Mouse (Mus musculus) heart, adult 18-20 months (tissue): ENCODE measurements around the gene Rabgap1l. TPM values are rescaled to one million over a fixed set of nuclear protein-coding genes. Genes with fewer than 3 reads are reported as not detected.

Experiments used
- DNase-seq, 2 experiments: peaks; one replicate each; pipeline ENCODE4 v3.0.0; 2021 to 2022; ENCODE audit warnings: mixed read lengths in 1 of 2
- total RNA-seq, 2 experiments: library from RNA; stranded (reverse); gene quantifications; 2 replicates each; pipeline ENCODE4 v1.2.3; 2021

Rabgap1l gene
- total RNA-seq, 2 experiments from 2014 or later, result 66.6 to 73.2 TPM

DNA sequence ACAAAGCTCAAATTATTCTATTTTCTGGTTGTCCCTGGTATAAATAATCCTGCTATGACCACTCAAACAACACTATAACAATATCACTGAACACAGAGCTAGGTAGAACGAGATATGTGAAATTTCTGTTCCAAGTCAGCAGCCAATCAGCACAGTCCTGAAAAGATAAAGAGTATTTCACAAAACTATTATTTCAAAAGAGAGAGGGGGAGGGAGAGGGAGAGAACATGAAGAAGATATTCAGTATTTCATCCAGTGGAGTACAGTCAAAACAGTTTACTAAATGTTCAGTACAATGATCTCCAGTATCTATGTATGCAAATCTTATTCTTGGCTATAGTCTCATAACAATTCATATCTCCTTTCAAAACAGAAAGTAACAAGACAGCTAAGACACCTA lies 5.1 kb downstream of the Rabgap1l start:
- DNase-seq, result no peak

- no peak for DNase-seq
These were observed 5.8 kb downstream of the Rabgap1l start for GRCm38 (mm10) chr1:160787164-160787563.

DNA sequence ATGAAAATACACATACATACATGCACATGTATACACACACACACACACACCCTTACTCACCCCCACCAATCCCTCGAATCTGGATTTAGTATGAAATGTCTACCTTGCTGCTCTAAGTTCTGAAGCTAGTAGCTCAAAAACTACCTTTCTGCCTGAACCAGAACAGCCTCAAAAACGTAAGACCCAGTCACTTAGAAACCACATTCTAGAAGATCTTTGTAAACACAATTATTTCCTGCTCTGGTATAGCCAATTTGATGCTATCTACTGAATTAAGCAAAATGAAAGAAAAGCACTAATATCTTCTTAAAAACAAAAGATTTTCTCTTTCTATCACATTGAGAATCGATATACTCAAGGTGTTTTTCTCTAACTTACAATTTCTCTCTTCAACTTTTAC lies 6.4 kb downstream of the Rabgap1l start:
- DNase-seq, result no peak

DNA sequence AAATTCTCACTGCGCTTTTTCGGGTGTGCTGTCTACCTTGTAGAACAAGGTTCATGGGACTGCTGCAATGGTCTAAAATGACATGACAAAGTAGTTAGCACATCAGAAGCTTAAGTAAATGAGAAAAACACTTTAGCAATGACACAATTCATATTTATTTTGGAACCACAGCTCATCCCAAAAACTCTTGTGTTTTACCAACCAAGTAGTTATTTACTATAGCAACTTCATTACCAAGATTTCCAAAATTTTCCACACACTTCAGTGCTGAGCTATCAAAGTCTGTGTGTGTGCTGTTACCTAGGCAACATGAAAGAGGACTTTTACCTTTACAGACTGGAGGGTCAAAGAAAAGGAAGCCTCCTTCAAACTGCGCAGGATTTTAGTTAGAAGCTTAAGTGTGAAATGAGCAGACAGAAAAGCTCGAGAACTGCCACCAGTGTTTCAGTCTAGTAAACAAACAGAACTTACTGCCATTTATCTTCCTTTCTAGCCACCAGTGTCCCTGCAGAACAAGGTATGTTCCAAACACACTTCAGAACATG lies 7.3 kb downstream of the Rabgap1l start:
- no peak for DNase-seq

DNA sequence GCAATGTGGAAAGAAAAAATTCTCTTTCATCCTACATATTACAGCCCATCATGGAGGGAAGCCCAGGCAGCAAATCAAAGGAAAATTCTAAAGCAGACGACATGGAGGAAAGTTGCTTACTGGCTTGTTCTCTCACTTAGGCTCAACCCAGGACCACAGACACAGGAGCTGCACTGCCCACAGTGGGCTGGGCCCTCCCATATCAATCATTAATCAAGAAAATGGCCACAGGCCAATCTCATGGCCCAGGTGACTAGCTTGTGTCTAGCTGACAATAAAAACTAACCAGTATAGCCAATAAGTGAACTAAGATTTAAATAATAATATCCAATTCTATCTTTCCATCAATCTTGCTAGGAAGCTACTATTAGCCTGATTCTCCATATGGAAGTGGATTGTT lies 8.9 kb downstream of the Rabgap1l start:
- no peak for DNase-seq

GRCm38 (mm10) chr1:160774166-160774565 lies 18.8 kb downstream of the Rabgap1l start:
- no peak for DNase-seq

DNA sequence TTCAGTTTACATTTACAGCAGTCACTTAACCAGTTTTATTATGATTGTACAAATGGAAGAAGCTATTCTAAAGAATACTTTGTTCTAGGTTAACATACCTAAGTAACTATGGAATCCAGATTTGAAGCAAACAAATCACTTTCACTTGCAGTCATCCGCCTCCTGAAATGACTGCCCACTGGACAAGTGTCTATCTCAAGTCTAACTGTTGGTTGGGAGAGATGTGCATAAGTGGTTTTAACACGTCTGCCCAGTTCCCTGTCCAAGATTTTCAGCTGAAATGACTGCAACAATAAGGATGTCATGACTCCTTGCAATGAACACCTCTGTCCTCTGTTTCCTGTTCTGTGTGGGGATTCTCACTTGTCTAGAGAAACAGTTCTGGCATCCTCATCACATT lies 27.4 kb downstream of the Rabgap1l start:
- DNase-seq, result no peak

GRCm38 (mm10) chr1:160758243-160758642 lies 34.8 kb downstream of the Rabgap1l start:
- peak; percentile 48 to 73 for DNase-seq

DNA sequence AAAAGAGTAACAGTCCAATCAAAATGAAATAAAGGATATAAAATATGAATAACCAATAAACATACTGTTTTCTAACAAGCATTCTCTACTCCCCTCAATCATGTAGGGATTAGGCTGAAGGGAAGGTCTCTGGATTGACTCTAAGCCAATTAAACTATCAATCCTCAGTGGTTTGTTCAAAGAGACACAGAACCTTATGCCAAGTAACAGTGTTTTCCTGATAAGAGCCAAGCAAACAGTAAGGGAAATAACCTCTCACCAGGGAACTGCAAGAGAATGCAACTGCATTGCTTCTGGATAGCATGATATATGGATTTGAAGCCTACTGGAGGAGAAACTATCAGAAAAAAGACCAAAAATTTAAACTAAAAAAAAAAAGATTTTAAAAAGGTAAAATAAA lies 37.7 kb downstream of the Rabgap1l start:
- DNase-seq, result no peak

DNA sequence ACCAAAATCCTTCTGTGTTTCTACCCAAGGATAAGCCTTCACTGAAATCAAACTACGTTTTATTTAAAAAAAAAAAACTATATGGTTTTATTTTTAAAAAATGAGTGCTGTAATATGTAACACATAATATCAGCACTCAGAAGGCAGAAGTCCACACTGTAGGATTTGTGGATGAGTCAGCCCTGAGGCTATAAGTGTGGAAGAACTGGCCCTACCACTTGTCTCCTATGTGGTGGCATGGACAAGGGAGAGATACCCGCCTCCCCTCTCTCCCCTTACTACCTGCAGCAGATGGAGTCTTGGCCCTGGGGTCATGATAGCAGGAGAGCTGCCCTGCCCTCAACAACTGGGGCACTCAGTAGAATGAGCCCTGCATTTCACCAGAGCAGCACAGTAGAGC lies 42.4 kb downstream of the Rabgap1l start:
- DNase-seq, result no peak

GRCm38 (mm10) chr1:160746786-160747185 lies 46.2 kb downstream of the Rabgap1l start:
- DNase-seq, result peak; percentile 33 to 39

DNA sequence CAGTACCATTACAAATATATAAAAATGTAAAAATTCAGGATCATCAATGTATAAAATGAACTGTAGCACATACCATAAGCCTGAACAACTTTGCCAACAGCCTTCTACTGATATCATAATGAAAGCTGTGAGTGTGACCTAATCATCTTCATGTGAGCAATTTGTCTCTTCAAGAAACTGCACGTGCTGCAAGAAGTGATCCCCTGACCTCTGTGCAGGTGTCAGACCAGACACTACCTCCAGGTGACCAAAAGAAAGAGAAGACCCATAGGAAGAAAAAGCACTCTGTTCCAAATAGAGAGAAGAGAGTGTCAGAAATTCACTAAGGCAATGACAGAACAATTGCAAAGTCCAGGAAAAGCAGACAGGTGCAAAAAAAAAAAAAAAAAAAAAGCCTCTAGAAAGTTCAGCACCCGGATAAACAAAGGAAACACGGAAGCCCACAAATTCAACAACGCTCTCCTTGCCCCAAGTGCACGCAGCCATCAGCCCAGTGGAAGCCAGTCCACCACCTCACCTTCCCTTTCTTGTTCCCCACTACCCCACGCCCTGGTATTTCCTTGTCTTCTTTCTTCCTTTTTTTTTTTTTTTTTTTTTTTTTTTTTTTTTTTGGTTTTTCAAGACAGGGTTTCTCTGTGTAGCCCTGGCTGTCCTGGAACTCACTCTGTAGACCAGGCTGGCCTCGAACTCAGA lies 47.6 kb downstream of the Rabgap1l start:
- DNase-seq, result no peak

DNA sequence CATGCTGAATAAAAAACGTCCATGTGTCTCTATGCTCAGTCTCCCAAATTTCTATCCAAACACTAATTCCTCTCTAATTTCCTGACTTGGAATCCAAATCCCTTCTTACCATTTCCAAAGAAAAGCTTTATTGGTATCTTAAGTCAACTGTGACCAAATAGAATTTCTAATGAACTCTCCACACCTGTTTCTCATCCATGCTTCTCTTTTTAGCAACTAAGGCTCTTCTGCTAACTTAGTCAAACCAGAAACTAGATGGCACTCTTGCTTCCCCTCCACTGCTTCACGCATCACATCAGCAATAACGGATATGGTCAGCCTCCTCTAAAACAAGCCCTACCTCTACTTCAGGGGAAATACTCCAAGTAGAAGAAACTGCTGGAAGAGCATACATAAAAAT lies 49.0 kb downstream of the Rabgap1l start:
- DNase-seq, result no peak

DNA sequence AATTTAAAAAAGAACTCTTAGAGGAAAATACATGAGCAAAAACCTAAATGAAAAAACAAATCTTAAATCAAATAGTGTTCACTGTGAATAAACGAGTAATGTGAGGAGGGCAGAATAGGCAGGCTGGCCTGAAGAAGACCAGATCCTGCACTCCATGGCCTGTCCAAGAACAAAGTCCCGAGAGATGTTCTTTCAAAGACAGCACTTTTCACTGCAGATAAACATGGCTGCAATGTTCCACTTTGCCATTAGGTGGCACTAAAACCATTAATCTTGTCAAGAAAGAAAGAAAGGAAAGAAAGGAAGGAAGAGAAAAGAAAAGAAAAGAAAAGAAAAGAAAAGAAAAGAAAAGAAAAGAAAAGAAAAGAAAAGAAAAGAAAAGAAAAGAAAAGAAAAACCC lies 49.8 kb downstream of the Rabgap1l start:
- DNase-seq, result peak; percentile 55 to 83

- DNase-seq, result no peak
These were observed 52.4 kb downstream of the Rabgap1l start for GRCm38 (mm10) chr1:160740650-160741049.

DNA sequence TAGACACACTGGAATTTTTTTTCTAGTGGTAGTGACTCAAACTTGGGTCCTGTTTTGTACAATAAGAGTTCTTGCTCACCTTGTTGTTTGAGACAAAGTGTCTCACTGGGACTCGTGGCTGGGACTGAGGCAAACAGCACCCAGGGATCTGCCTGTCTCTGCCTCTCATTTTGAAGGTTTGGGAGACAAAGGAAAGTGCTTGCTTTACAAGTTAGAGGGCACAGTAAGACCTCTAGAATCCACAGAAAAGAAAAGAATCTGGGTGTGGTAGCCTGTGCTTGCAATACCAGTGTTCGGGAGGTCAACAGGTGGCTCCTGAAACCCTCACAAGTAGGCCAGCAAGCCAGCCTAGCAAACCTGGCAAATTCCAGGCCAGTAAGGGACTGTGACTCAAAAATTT lies 58.3 kb downstream of the Rabgap1l start:
- no peak for DNase-seq

DNA sequence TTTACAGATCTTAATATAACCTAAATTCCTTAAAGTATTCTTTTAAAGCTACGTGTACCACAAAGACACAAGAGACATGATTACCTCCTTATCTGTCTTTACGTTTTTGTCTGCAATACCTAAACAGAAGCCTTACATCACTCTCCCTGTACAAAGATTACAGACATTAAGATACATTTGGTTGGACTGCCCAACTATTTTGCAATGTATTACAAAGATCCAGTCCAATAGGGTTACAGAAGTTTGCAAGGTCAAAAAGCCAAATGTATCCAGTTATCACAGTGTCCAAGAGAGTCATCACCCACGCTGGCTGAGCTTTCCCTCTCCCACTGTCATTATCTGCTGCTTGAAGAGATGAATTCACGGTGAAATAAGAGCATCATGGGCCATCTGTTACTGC lies 63.1 kb downstream of the Rabgap1l start:
- DNase-seq, result no peak

GRCm38 (mm10) chr1:160717742-160718141 lies 75.3 kb downstream of the Rabgap1l start:
- DNase-seq, result peak; percentile 9 to 65

DNA sequence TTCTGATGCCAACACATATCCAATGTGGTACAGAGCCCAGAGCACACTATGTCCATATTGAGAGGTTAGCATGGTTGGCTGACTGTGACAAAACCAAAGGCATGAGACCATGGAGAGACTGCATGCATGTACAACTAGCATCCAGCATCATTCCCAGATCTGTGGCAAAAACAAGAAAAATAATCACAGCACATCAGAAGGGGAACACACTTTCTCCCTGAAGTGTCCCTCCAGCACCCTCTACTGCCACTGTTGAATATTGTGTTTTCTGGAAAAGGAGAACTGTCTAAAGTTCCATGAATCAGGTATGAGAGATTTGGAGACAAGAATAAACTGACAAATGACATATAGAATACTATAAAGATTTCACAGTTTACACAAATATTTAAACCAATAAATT lies 78.3 kb downstream of the Rabgap1l start:
- DNase-seq, result peak in 1 of 2 experiments; percentile 37

GRCm38 (mm10) chr1:160713887-160714286 lies 79.1 kb downstream of the Rabgap1l start:
- DNase-seq, result no peak

GRCm38 (mm10) chr1:160713383-160713782 lies 79.6 kb downstream of the Rabgap1l start:
- peak in 1 of 2 experiments; percentile 11 for DNase-seq

- DNase-seq, result no peak
These were observed 82.5 kb downstream of the Rabgap1l start for GRCm38 (mm10) chr1:160710539-160710938.

- no peak for DNase-seq
These were observed 88.4 kb downstream of the Rabgap1l start for GRCm38 (mm10) chr1:160704596-160704995.

- no peak for DNase-seq
These were observed 89.2 kb downstream of the Rabgap1l start for GRCm38 (mm10) chr1:160703813-160704212.
